Comparison of ENCODE assay signal across 34 mouse cellular contexts in genomic region chrX:138103954-138104353, GRCm38 (mm10).
DNase-seq lines count a peak whose midpoint lies in the region; ATAC-seq lines count a peak whose summit lies in the region.
"Had no signal": no experiment of that assay in that cellular context is flagged by ENCODE, and none has a peak within 500 bp of the region (broad histone marks: within the 10 kb centered on the region; RNA-seq: fewer than 3 reads in every experiment).

No protein-coding gene starts in this region.

- 37% methylated on average over 6 of the region's 6 CpGs for WGBS in kidney, embryonic 14.5 days
- 25% methylated on average over 6 of the region's 6 CpGs for WGBS in neural tube, embryonic 14.5 days
- WGBS in forebrain, embryonic 16.5 days: 86% methylated on average over 6 of the region's 6 CpGs

- no peaks in the 10 kb centered on the region for H3K9me3 ChIP-seq in kidney, embryonic 14.5 days (ENCODE audit: control insufficient read depth, low read length)
- no peaks in the 10 kb centered on the region for H3K9me3 ChIP-seq in neural tube, embryonic 14.5 days (ENCODE audit: control insufficient read depth, low read length)
- H3K9me3 ChIP-seq in forebrain, embryonic 16.5 days (ENCODE audit: control insufficient read depth, low read length): no peaks in the 10 kb centered on the region
- H3K9me3 ChIP-seq: embryonic facial prominence, embryonic 10.5 days; embryonic facial prominence, embryonic 15.5 days; forebrain, embryonic 12.5 days; G1E; hindbrain, embryonic 12.5 days; limb, embryonic 12.5 days; liver, embryonic 12.5 days; stomach, embryonic 15.5 days had no signal

- no peak overlapping the region for H3K9ac ChIP-seq in kidney, embryonic 14.5 days (ENCODE audit: low read depth, low read length)
- H3K9ac ChIP-seq in neural tube, embryonic 14.5 days (replicated peaks; ENCODE audit: low read depth, low read length): no peak overlapping the region
- H3K9ac ChIP-seq in forebrain, embryonic 16.5 days (replicated peaks; ENCODE audit: low read depth, low read length): no peak overlapping the region
- H3K9ac ChIP-seq: embryonic facial prominence, embryonic 15.5 days; forebrain, embryonic 12.5 days; hindbrain, embryonic 12.5 days; limb, embryonic 12.5 days; liver, embryonic 12.5 days; stomach, embryonic 15.5 days had no signal

- H3K4me3 ChIP-seq in kidney, embryonic 14.5 days (ENCODE audit: low read length): no peak overlapping the region
- no peak overlapping the region for H3K4me3 ChIP-seq in neural tube, embryonic 14.5 days (ENCODE audit: low read depth, low read length)
- H3K4me3 ChIP-seq in forebrain, embryonic 16.5 days (replicated peaks; ENCODE audit: low read length): no peak overlapping the region
- H3K4me3 ChIP-seq: embryonic facial prominence, embryonic 10.5 days; embryonic facial prominence, embryonic 15.5 days; forebrain, embryonic 12.5 days; gastrocnemius, adult 2 months; hindbrain, embryonic 12.5 days; limb, embryonic 12.5 days; liver, embryonic 12.5 days; stomach, embryonic 15.5 days had no signal

- no peak for DNase-seq in kidney, adult 8-10 months
- DNase-seq in kidney, postnatal 4 days: peak; percentile 3 to 12
- no peak for DNase-seq in kidney, adult 9 months
- DNase-seq in hindlimb bud, embryonic 11.5 days (ENCODE audit: extremely low spot score, low read depth, low spot score): peak; percentile 14
- no peak for DNase-seq in thymus, postnatal 14 days
- DNase-seq: adrenal gland, postnatal 14 days; cerebellum, adult 11 months; cerebellum, adult 9-10 months; cerebellum, postnatal 36 days; gastrocnemius, adult 2 months; gastrocnemius, postnatal 36 days; heart, adult 18-20 months; heart, postnatal 36 days; layer of hippocampus, adult 9-11 months; lung, adult 18-20 months; midbrain, embryonic 14.5 days; right cerebral cortex, postnatal 25 days had no signal

- no peak overlapping the region for H3K27ac ChIP-seq in kidney, embryonic 14.5 days (ENCODE audit: low read depth, low read length)
- H3K27ac ChIP-seq in neural tube, embryonic 14.5 days (ENCODE audit: low read depth, low read length): no peak overlapping the region
- no peak overlapping the region for H3K27ac ChIP-seq in forebrain, embryonic 16.5 days (ENCODE audit: low read length)
- H3K27ac ChIP-seq: embryonic facial prominence, embryonic 10.5 days; embryonic facial prominence, embryonic 15.5 days; forebrain, embryonic 12.5 days; gastrocnemius, adult 2 months; hindbrain, embryonic 12.5 days; hindbrain, postnatal 0 days; limb, embryonic 12.5 days; liver, embryonic 12.5 days; macrophage; stomach, embryonic 15.5 days had no signal

- H3K36me3 ChIP-seq in kidney, embryonic 14.5 days (ENCODE audit: control insufficient read depth, insufficient read depth, low read length): no peaks in the 10 kb centered on the region
- no peaks in the 10 kb centered on the region for H3K36me3 ChIP-seq in neural tube, embryonic 14.5 days (ENCODE audit: control insufficient read depth, insufficient read depth, low read length)
- H3K36me3 ChIP-seq in forebrain, embryonic 16.5 days (ENCODE audit: control insufficient read depth, insufficient read depth): no peaks in the 10 kb centered on the region
- H3K36me3 ChIP-seq: embryonic facial prominence, embryonic 10.5 days; embryonic facial prominence, embryonic 15.5 days; forebrain, embryonic 12.5 days; G1E; hindbrain, embryonic 12.5 days; limb, embryonic 12.5 days; liver, embryonic 12.5 days; stomach, embryonic 15.5 days had no signal

- peak; percentile 91 for ATAC-seq in kidney, embryonic 14.5 days (ENCODE audit: low FRiP score, low TSS enrichment)
- ATAC-seq in neural tube, embryonic 14.5 days (ENCODE audit: low read depth): peak; percentile 46; the same call in 1 of the 2 replicates
- no peak for ATAC-seq in forebrain, embryonic 16.5 days
- ATAC-seq: hindbrain, postnatal 0 days; intestine, embryonic 16.5 days; liver, embryonic 12.5 days; lung, postnatal 0 days; Patski had no signal

- no peak overlapping the region for H3K4me2 ChIP-seq in kidney, embryonic 14.5 days (replicated peaks; ENCODE audit: low read depth, low read length)
- no peak overlapping the region for H3K4me2 ChIP-seq in neural tube, embryonic 14.5 days (ENCODE audit: low read depth, low read length)
- no peak overlapping the region for H3K4me2 ChIP-seq in forebrain, embryonic 16.5 days (ENCODE audit: low read length)
- H3K4me2 ChIP-seq: embryonic facial prominence, embryonic 15.5 days; forebrain, embryonic 12.5 days; heart, embryonic 11.5 days; hindbrain, embryonic 12.5 days; limb, embryonic 12.5 days; liver, embryonic 12.5 days; stomach, embryonic 15.5 days had no signal

- no peaks in the 10 kb centered on the region for H3K4me1 ChIP-seq in kidney, embryonic 14.5 days (ENCODE audit: control insufficient read depth, insufficient read depth, low read length)
- H3K4me1 ChIP-seq in neural tube, embryonic 14.5 days (ENCODE audit: control insufficient read depth, insufficient read depth, low read length): 0 out of 2 replicates have a peak, but pooled peaks cover 3% of the 10 kb centered on the region
- no peaks in the 10 kb centered on the region for H3K4me1 ChIP-seq in forebrain, embryonic 16.5 days (replicated peaks; ENCODE audit: control insufficient read depth, insufficient read depth, low read length)
- H3K4me1 ChIP-seq: embryonic facial prominence, embryonic 10.5 days; embryonic facial prominence, embryonic 15.5 days; forebrain, embryonic 12.5 days; hindbrain, embryonic 12.5 days; limb, embryonic 12.5 days; liver, embryonic 12.5 days; stomach, embryonic 15.5 days had no signal

- no peaks in the 10 kb centered on the region for H3K27me3 ChIP-seq in kidney, embryonic 14.5 days (ENCODE audit: control insufficient read depth, insufficient read depth, low read length)
- H3K27me3 ChIP-seq in neural tube, embryonic 14.5 days (ENCODE audit: control insufficient read depth, insufficient read depth, low read length): no peaks in the 10 kb centered on the region
- H3K27me3 ChIP-seq in forebrain, embryonic 16.5 days (replicated peaks; ENCODE audit: control insufficient read depth, insufficient read depth, low read length): no peaks in the 10 kb centered on the region
- H3K27me3 ChIP-seq: embryonic facial prominence, embryonic 15.5 days; forebrain, embryonic 12.5 days; hindbrain, embryonic 12.5 days; limb, embryonic 12.5 days; liver, embryonic 12.5 days; stomach, embryonic 15.5 days had no signal

Comparison
In these comparisons a context has a peak if more than half of its experiments do, and no peak if none do; other contexts are left out.
1. DNase-seq: peak in kidney, postnatal 4 days (2 of 2) and hindlimb bud, embryonic 11.5 days (single experiment); none in kidney, adult 8-10 months (0 of 2), kidney, adult 9 months (single experiment) and thymus, postnatal 14 days (single experiment).